Mouse (Mus musculus) brain, adult 2 months (tissue): ENCODE measurements at regions not wholly inside any gene's neighbourhood (a gene's known extent, or its start where the extent isn't known, plus 50 kb on each side); places are given as distances from the start of the nearest gene placed in this dataset.

Experiments used
- DNase-seq: peaks from one replicate; pipeline ENCODE4 v3.0.0; 2011; ENCODE audit warnings: low read depth, low spot score

GRCm38 (mm10) chr19:53476768-53477547, 52.0 kb upstream of the Dusp5 start:
- no peak for DNase-seq

DNA sequence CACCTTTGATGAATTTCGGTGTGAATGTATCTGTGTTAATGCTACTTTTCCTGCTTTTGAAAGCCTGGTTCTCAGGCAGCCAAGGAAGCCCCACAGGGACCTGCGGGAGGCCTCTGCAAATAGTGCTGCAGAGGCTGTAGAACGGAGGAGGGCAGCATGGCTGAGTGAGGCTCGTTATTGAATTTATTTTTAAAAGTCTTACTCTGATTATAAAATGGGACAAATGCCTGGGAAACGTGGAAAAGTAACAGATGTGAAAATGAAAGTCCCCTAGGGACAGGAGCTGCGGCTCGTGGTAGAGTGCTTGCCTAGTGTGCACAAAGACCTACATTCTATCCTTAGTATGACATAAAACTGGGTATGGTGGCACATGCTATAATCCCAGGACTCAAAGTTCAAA, 59.7 kb upstream of the Dusp5 start:
- DNase-seq, result peak; percentile 73

DNA sequence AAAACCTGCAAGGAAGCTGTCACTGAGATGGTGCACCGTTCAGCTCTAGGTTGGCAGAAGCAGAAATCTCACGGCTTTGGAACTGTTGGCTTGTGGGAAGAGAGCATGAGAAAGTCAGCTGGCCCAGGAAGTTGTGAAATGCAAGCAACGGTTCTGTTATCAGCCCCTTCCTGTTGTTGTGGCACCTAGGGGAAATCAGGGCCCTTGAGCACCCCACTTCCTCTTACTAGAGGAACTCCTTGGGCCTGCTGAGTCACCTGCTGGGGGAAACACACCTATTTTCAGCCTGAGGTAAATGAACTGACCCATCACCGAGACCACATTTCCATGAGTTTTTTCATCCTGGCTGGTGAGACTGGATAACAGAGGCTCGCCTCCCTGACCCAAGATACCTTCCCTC, 64.2 kb upstream of the Dusp5 start:
- DNase-seq, result peak; percentile 31

GRCm38 (mm10) chr19:53464135-53464534, 64.8 kb upstream of the Dusp5 start:
- peak; percentile 66 for DNase-seq

DNA sequence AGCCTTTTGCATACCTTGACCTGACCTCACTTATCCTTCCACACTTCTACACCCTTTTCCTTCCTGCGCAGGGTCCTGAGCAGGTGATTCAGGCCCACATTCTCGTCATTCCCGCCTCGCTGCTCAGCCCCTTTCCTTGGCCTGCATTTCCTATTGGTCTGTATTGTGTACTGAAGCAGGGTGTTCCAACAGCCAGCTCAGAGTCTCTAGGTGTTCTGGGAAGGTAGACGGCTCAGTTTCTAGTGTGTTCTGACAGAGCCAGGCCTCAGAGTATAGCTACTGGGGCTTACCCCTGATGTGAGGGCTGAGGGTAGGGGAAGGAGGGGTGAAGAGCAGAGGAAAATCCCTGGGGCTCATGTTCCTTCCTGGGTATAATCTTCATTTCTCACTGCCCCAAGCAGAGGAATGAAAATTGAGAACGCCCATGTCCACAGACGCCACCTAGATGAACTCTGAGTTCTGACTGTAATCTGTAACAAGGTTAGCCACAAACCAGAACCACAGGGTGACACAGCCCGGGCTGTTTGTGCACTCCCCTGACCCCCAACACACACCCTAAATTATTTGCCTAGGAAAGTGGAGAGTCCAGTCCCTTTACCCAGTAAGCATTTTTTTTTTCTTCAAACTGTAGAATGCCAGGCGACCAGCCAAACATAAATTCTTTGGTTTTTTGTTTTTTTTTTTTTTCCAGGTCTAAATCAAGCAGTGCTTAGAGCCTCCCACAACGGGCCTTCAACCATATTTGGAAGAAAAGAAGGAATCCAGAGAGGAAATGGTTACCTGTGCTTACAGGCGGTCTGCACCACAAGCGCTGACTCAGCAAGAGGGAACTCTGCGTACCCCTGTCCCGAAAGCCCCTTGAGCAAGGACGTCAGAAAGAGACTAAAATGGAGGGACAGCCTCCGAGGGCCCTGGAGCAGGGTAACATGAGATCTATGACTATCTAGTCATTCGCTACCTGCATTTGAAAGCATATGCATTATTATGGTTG, 67.6 kb upstream of the Dusp5 start:
- DNase-seq, result peak; percentile 37

GRCm38 (mm10) chr19:53460312-53461024, 68.4 kb upstream of the Dusp5 start:
- no peak for DNase-seq

DNA sequence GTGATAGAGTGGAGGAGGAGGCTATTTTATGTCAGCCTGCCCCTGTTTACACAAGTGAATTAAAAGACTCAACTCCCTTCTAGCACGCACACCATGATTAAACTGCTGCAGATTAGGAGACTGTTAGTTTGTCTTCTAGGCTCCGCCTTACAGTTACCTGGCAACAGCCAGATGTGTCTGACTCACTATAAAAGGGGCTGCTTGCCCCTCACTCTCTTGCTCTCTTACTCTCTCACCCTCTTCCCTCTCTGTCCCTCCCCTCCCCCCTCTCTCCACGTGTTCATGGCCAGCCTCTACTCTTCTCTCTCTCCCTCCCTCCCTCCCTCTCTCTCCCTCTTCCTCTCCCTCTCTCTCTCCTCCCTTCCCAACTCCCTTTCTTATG, 69.0 kb upstream of the Smndc1 start:
- no peak for DNase-seq

GRCm38 (mm10) chr19:53458770-53459406, 68.5 kb upstream of the Smndc1 start:
- no peak for DNase-seq

GRCm38 (mm10) chr19:53456681-53457080, 66.3 kb upstream of the Smndc1 start:
- DNase-seq, result peak; percentile 43

DNA sequence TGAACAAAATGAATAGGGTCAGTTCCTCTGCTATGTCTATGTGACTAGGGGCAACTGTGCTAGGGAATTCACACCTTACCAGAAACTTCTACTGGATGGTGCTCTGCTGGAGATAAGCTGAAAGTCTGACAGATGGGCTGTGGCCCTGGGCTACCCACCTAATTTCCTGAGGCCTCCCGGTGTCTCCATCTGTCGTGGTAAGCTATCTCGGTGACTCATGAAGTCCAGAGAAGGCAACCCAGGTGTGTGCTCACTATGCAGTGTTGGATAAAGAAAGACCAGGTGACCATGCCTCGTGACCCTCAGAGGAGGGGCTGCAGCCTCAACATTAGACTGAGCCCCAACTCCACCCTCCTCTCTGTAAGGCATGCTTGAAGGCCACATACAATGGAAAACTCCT, 64.2 kb upstream of the Smndc1 start:
- peak; percentile 95 for DNase-seq

DNA sequence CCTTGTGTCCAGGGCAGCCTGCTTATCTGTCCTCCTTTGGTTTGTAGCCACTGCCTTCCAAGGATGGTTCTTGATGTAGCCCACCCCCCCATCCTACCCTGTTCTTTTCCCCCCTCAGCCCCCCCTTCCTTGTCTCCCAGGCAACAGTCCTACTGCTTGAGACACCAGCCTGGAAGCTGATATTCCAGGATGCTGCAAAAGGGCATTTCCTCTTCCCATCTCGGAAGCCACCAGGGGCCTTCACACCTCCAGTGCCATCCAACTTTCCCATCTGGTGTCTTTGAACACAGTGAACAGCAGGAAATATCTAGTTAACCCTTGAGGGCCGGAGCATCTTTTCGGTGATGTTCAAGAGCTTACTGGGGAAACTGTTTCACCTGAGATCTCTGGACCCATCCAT, 63.7 kb upstream of the Smndc1 start:
- DNase-seq, result peak; percentile 97

GRCm38 (mm10) chr19:53453317-53453947, 63.1 kb upstream of the Smndc1 start:
- DNase-seq, result peak; percentile 67

- no peak for DNase-seq
These were observed 62.0 kb upstream of the Smndc1 start for GRCm38 (mm10) chr19:53452360-53452759.

DNA sequence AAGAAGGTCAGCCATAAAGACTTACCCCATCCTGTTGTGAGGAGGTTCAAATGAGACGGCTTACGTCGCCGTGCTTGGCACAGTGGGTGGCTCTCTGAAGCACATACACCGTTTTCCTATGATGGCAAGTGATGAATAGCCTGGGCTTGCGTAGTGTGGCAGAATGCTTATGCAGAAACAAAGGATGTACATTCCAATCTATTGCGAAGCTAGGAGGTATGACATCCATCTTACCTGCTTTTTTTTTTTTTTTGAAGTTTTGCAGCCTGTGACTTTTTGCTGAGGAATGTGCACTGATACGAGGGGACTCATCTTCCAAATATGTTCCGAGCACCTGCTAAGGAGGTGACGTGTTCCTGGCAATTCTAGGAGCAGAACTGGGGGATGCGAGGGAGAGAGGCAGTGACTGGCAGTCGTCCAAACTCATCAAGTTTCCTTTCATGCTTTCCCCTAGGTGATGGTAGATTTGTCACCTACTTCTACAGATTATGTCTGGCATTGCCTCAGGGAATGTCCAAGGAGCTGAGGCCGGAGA, 61.1 kb upstream of the Smndc1 start:
- peak; percentile 85 for DNase-seq

GRCm38 (mm10) chr19:53450624-53451387, 60.4 kb upstream of the Smndc1 start:
- peak; percentile 50 for DNase-seq

- DNase-seq, result no peak
These were observed 58.9 kb upstream of the Smndc1 start for GRCm38 (mm10) chr19:53449137-53449783.

GRCm38 (mm10) chr19:53448206-53448605, 57.8 kb upstream of the Smndc1 start:
- peak; percentile 59 for DNase-seq

GRCm38 (mm10) chr19:53447754-53448153, 57.4 kb upstream of the Smndc1 start:
- no peak for DNase-seq

DNA sequence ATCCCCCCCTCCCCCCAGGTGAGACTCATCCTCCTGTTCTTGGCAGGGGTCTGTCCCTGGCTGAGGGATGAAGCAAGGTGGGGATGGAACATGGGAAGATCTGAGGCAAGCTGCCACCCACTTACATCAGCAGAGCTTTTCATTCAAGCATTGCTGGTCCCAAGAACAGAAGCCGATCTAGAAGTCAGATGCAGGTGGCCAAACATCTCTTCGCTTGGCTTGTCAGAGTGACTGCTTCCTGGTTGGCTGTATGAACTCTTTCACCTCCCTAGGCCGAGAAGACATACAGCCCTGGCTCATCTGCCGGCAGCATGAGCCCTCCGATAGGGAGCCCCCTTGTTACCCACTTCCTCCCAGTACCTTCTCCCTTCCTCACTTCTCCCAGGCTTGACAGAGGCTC, 55.8 kb upstream of the Smndc1 start:
- no peak for DNase-seq
